Mouse (Mus musculus): ENCODE measurements around the gene Cmtm6. TPM values are rescaled to one million over a fixed set of nuclear protein-coding genes. Genes with fewer than 3 reads are reported as not detected.
A peak's percentile ranks its signal among the peaks of the same experiment; 100 is the strongest.

Cmtm6 gene
- total RNA-seq, 2 experiments from 2014 or later = 22.9 to 23.7 TPM

DNA sequence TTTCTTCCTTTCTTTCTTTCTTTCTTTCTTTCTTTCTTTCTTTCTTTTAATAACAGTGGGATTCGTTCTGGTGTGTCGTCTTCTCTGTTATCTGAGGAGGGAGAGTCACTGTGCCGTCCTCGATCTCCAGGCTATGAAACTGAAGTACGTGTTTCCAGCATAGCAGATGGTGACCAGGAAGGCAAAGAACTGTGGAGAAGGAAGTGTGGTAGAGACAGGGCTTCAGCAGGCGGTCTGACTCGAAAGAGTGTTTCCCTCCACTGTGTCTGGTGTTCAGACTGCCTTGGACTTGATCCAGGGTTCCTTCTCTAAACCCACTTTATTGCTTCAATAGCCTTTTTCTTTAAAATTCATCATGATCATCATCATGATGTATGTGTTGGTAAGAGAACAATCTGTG, 58.6 kb downstream of the Cmtm6 start:
- peak in 1 of 2 experiments; percentile 35 for DNase-seq (ENCODE audit: low spot score in 2 of 2)
- intact Hi-C loops (cut with DNase I) = no loop called here

DNA sequence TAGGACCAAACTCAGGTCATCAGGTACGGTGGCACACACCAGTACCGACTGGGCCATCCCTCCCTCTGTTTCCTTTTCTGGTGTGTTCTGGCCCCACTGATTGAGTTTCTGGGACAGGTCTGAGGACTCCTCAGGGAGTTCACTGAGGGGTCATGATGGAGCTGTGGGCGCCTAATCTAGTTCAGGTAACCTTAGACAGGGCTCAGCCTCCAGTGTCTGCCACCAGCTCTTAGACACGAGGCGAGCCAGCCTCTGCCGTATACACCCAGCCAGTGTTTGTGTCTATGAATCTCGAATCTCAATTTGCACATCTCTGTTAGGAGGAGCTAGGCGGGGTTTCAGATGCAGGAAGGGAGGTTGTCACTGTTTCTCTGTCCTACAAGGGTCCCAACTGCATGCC, 59.1 kb downstream of the Cmtm6 start:
- intact Hi-C loops (cut with DNase I) = no loop called here
- DNase-seq (ENCODE audit: low spot score in 2 of 2) = no peak

DNA sequence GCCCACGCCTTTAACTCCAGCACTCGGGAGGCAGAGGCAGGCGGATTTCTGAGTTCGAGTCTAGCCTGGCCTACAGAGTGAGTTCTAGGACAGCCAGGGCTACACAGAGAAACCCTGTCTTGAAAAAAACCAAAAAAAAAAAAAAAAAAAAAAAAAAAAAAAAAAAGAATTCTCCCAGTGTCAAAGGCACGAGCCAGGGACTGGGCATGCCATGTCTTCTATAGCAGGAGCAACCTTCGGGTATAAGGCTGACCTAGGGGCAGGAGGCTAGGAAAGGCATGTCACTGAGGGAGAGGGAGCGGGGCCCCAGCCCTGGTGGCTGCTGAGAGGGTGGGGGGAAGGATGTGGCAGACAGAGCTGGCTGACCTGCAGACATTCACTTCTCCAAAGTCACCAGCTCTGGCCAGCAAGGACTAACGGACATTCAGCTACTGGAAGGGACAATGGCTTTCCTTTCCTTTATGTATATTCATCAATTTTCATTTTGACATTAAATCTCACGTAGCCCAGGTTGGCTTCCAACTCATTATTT, 62.9 kb downstream of the Cmtm6 start:
- intact Hi-C loops (cut with DNase I) = no loop called here
- no peak for DNase-seq (ENCODE audit: low spot score in 2 of 2)

DNA sequence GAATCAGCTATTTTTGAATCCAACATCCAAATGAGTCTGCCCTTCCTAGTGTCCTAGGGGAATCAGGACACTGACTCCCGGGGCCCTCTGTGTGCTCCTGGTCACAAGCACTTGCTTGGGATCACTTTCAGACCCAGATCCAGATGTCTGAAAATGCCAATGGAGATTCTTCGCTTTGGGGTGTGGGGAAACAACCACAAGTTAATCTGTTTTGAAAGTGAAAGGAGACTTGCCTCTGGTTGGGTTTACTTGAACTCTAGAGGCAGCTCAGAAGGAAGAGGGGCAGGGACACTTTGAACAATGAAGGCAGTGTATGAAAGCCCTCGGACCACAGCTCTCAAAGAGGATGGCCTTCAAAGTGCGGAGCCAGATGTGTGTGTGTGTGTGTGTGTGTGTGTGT, 63.6 kb downstream of the Cmtm6 start:
- no peak for DNase-seq (ENCODE audit: low spot score in 2 of 2)
- intact Hi-C loops (cut with DNase I) = no loop called here

DNA sequence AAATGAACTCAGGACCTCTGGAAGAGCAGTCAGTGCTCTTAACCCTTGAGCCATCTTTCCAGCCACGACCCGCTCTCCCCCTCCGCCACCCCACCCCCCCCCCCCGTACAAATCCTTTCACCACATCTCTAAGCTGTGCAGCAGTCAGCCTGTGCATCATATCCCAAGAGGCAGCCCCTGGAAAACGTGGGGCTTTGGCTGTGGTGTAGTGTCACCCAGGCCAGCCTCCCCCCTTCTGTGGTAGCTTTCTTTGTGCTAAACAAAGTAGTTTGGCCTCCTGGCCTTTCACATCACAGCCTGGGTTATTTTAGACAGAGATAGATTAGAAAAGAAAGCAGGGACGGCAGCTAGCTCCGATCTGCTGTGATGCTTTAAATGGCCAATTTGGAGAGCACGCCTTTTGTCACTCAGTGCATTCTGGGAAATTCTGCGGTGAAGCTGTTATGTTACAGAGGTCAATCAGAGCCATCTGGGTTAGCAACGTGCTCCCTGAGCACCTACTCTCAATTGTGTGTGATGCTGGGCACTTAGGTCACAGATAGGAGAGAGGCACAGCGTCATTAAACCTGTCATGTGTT, 65.6 kb downstream of the Cmtm6 start:
- DNase-seq (ENCODE audit: low spot score in 2 of 2) = no peak
- intact Hi-C loops (cut with DNase I) = loop anchor here (1.0 to 5.0 kb wide), 3 partner anchors 90 to 465 kb away; no protein-coding TSS in a partner anchor

DNA sequence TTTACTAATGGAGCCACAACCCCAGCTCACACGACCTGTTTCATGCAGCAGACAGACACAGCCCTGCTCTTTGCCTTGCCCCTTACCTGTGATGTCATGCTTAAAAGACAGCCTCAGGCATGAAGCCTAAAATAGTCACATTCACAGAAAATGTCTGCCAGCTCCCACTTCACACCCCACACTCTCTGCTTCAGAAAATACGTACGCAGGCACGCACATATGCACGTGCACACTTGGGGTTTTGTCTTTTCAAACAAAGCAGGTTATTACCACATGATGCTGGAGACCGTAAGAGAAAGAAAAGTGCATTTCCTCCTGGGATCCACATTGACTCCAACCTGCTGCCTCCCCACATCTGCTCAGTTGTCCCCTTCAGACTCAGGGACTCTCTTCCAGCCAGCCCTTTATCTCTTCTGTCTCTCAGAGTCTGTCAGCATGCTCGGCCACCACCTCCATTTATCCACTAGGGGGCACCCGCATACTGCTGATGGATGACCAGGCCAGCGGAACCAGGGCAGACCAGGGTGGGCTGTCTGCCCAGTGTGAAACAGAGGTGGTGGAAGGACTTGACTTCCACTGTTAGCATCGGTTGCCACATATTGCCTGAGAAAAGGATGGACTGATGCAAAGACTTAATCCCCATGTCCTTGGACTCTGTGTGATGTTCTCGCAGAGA, 66.6 kb downstream of the Cmtm6 start:
- intact Hi-C loops (cut with DNase I) = loop anchor here (1.0 to 5.0 kb wide), 3 partner anchors 89 to 464 kb away; no protein-coding TSS in a partner anchor
- peak; percentile 89 to 92 for DNase-seq (ENCODE audit: low spot score in 2 of 2)

DNA sequence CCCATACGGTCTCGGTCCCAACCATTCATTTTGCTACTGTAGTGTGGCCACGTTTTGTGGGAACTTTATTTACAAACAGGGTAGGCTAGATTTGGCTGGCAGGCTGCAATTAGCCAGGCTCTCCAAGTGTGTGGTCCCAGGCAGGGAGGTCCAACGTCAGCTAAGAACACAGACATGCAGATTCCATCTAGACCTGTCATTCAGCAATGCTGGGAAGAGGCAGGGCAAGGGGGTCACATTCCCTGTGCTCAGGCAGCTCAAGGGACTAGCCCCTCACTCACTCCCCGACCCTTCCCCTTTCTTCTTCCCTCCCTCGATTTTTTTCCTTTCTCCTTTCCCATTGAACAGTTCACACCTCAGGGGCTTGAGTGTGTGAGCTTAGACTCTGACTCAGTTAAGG, 67.9 kb downstream of the Cmtm6 start:
- no peak for DNase-seq (ENCODE audit: low spot score in 2 of 2)
- intact Hi-C loops (cut with DNase I) = loop anchor here (5.0 kb wide), 1 partner anchor 158 kb away; no protein-coding TSS in a partner anchor

Other genes starting within 250 kb of the Cmtm6 start
- not detected for gene Ccr4, start 226.2 kb upstream of the Cmtm6 start, total RNA-seq (2021)
- not detected for gene C130032M10Rik, start 215.4 kb upstream of the Cmtm6 start, total RNA-seq (2021)
- under 1 TPM; 0.69 TPM for gene Trim71, start 166.7 kb upstream of the Cmtm6 start, total RNA-seq (2021)
- gene Cnot10, start 90.9 kb upstream of the Cmtm6 start, total RNA-seq (2021) = 10 to 100 TPM; 45.0 to 46.8 TPM
- gene Dync1li1, start 42.3 kb upstream of the Cmtm6 start, total RNA-seq (2021) = 10 to 100 TPM; 90.1 to 93.7 TPM
- 1 to 10 TPM; 4.9 to 5.0 TPM for gene Cmtm7, start 50.7 kb downstream of the Cmtm6 start, total RNA-seq (2021)
- 1 to 10 TPM; 2.2 to 2.5 TPM for gene Cmtm8, start 113.0 kb downstream of the Cmtm6 start, total RNA-seq (2021)
- gene Gpd1l, start 202.9 kb downstream of the Cmtm6 start, total RNA-seq (2021) = 10 to 100 TPM; 87.2 to 91.9 TPM
- 10 to 100 TPM; 46.4 to 54.6 TPM for gene Osbpl10, start 247.5 kb downstream of the Cmtm6 start, total RNA-seq (2021)

All from left cerebral cortex, postnatal 25 days (tissue).